Mouse (Mus musculus): ENCODE results near the gene Slco3a1.

DNA sequence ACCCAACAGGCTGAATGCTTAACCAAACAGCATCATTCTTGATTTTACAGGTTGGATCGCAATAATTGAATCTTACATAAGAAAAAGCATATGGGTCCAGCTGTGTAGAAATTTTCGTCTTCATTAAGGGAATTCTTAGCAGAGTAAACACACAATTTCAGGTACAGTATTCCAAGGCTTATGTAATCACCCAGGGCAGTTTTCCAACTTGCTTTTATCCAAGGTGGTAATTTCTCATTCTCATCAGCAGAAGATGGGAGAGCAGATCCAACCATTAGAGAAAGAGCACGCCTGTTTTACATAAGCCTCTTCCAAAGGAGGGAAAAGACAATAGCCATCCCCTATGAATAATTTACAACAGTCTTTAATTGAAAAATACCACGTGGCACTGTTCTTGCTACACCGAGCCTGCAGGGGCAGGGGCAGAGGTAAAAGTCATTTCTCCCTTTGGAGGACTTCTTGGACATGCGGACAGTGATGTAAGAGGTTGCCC is 9.0 kb downstream of the Slco3a1 start:
- TF ChIP-seq CTCF (IDR thresholded peaks at IDR 0.05; ENCODE audit: low read depth), result no peak
- TF ChIP-seq EP300 (IDR thresholded peaks at IDR 0.05; ENCODE audit: low read depth), result no peak
